Mouse (Mus musculus) myocyte (in vitro differentiated cells): ENCODE measurements around the gene Fam189a2. TPM values are rescaled to one million over a fixed set of nuclear protein-coding genes. Genes with fewer than 3 reads are reported as not detected.

Source experiments
- H3K27me3 ChIP-seq: one replicate; pipeline ENCODE4 v1.6.1; 2011; ENCODE audit not compliant: control insufficient read depth, insufficient read depth, insufficient read length
- H3K36me3 ChIP-seq: one replicate; pipeline ENCODE4 v1.6.1; 2011; ENCODE audit not compliant: control insufficient read depth, insufficient read depth
- H3K4me2 ChIP-seq: one replicate; pipeline ENCODE4 v1.6.1; 2011; ENCODE audit warnings: low read depth, control low read depth
- H3K4me3 ChIP-seq: one replicate; pipeline ENCODE4 v1.5.1; 2011; ENCODE audit warnings: mild to moderate bottlenecking, control low read depth, moderate library complexity
- H3K79me2 ChIP-seq: one replicate; pipeline ENCODE4 v1.6.1; 2011; ENCODE audit not compliant: control insufficient read depth, insufficient read depth
- H3ac ChIP-seq: one replicate; pipeline ENCODE4 v1.6.1; 2011; ENCODE audit not compliant: control insufficient read depth, insufficient read length
- CEBPB ChIP-seq: IDR thresholded peaks from 2 replicates; pipeline ENCODE4 v1.6.1; 2011; ENCODE audit warnings: mild to moderate bottlenecking, moderate library complexity; ENCODE audit not compliant: poor library complexity, insufficient read depth, severe bottlenecking
- E2F4 ChIP-seq: IDR thresholded peaks from one replicate; pipeline ENCODE4 v1.6.1; 2011; ENCODE audit warnings: mild to moderate bottlenecking, control low read depth, moderate library complexity; ENCODE audit not compliant: insufficient read depth
- MAX ChIP-seq: IDR thresholded peaks from one replicate; pipeline ENCODE4 v1.6.1; 2011; ENCODE audit warnings: low read depth, mild to moderate bottlenecking, control low read depth
- MYOD1 ChIP-seq, 3 experiments: IDR thresholded peaks; one replicate each; pipeline ENCODE4 v1.6.1; 2011; ENCODE audit warnings: control low read depth in 2 of 3, low read depth in 2 of 3, mild to moderate bottlenecking in 2 of 3, moderate library complexity in 1 of 3; ENCODE audit not compliant: insufficient read length in 2 of 3, control insufficient read depth in 1 of 3
- MYOG ChIP-seq, 3 experiments: IDR thresholded peaks; one replicate each; pipeline ENCODE4 v1.6.1; 2011; ENCODE audit warnings: control low read depth in 2 of 3, low read depth in 2 of 3, mild to moderate bottlenecking in 2 of 3; ENCODE audit not compliant: insufficient read length in 2 of 3, control insufficient read depth in 1 of 3, insufficient read depth in 1 of 3
- POLR2A ChIP-seq: IDR thresholded peaks from one replicate; pipeline ENCODE4 v1.6.1; 2011; ENCODE audit warnings: low read depth, mild to moderate bottlenecking, control low read depth, moderate library complexity; ENCODE audit not compliant: insufficient read length
- POLR2AphosphoS2 ChIP-seq: IDR thresholded peaks from one replicate; pipeline ENCODE4 v1.6.1; 2011; ENCODE audit warnings: low read depth, control low read depth; ENCODE audit not compliant: insufficient read length
- REST ChIP-seq: IDR thresholded peaks from one replicate; pipeline ENCODE4 v1.6.1; 2011; ENCODE audit warnings: mild to moderate bottlenecking, control low read depth, moderate library complexity; ENCODE audit not compliant: insufficient read depth, insufficient read length
- SRF ChIP-seq: IDR thresholded peaks from one replicate; pipeline ENCODE4 v1.6.1; 2011; ENCODE audit warnings: low read depth; ENCODE audit not compliant: control insufficient read depth, insufficient read length
- TCF12 ChIP-seq: IDR thresholded peaks from one replicate; pipeline ENCODE4 v1.6.1; 2011; ENCODE audit warnings: mild to moderate bottlenecking, control low read depth; ENCODE audit not compliant: poor library complexity, insufficient read depth, severe bottlenecking
- TCF3 ChIP-seq: IDR thresholded peaks from one replicate; pipeline ENCODE4 v1.6.1; 2011; ENCODE audit warnings: low read depth, control low read depth; ENCODE audit not compliant: insufficient read length
- USF1 ChIP-seq: IDR thresholded peaks from one replicate; pipeline ENCODE4 v1.6.1; 2011; ENCODE audit warnings: low read depth, mild to moderate bottlenecking, control low read depth, moderate library complexity
- polyA plus RNA-seq: library from polyadenylated mRNA; unstranded; fragments of >200 nt; fragmentation: generic; extraction: Trizol; gene quantifications from one replicate; pipeline ENCODE4 v1.2.1, GENCODE M21; 2012; ENCODE audit warnings: missing spikeins

The Fam189a2 gene
- polyA plus RNA-seq, 1 experiment: 1.9 TPM

DNA sequence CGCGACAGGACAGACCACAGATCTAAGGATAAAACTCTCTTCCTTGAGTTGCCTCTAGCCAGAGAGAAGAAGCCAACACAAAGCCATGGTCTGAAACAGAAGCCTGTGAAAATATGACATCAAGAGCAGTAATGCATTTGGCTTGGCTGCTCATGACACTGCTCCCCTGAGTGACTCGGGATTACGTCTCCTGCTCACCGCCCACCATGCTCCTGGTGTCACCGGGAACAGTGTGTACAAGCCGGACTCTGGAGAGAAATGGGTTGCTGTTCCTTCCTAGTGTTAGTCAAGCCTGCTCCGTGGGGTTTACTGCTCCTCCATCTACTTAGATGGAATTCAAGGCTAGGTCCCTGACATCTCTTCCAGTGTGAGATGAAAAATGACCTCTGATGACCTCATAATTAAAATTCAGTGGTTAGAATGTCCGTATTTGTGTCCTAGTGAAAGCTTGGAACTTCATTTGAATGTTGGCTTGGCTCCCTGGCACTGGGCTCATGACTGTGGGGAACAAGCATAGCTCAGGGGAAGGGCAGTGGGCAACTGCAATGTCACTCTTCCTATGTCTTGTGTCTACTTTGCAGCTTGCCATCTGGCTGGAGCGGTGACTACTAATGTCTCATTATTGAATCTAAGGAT, 23.7 kb downstream of the Fam189a2 start:
- no peaks in the 10 kb centered on the region for H3K79me2 ChIP-seq
- no peaks in the 10 kb centered on the region for H3K27me3 ChIP-seq
- H3ac ChIP-seq: no peak overlapping the region
- H3K4me3 ChIP-seq: no peak overlapping the region
- TF ChIP-seq POLR2A: no peak
- no peak for TF ChIP-seq CEBPB
- TF ChIP-seq TCF3: no peak
- TF ChIP-seq MYOG (IDR thresholded peaks at IDR 0.05; ENCODE audit: control insufficient read depth in 1 of 3, insufficient read depth in 1 of 3, insufficient read length in 2 of 3, low read depth in 2 of 3): no peak
- H3K36me3 ChIP-seq: no peaks in the 10 kb centered on the region
- peak overlapping the region; percentile 48 for H3K4me2 ChIP-seq

DNA sequence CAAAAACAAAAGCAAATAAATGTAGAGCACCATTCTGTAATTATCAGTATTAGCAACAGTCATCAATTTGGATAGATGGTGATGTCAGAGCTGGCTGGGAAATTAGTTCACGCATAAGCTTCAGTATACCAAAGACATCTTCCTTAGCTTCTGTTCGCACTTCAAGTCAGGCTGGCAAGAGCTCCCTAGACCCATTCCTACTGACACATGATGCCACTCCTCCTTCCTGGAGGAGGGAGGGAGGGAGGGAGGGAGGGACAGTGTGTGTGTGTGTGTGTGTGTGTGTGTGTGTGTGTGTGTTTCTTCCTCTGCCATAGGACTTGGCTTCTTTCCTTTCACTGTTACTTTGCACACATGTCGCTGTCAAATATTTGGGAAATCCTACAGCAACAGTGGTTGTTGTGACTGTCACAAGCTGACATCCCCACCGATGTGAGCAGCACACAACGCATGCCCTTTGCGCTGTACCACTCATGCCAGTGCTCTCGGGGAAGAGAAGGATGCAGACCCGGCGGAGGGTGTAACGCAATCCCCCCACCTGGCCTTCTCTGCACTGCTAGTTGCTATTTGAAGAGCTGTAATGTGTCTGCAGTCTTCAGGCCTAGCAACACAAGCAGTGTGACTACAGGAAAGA, 34.9 kb downstream of the Fam189a2 start:
- H3K27me3 ChIP-seq: no peaks in the 10 kb centered on the region
- H3K79me2 ChIP-seq: no peaks in the 10 kb centered on the region
- no peak overlapping the region for H3K4me2 ChIP-seq
- no peak overlapping the region for H3ac ChIP-seq
- TF ChIP-seq USF1: no peak
- no peak for TF ChIP-seq MYOD1 (IDR thresholded peaks at IDR 0.05; ENCODE audit: control insufficient read depth in 1 of 3, insufficient read length in 2 of 3, low read depth in 2 of 3)
- no peak for TF ChIP-seq CEBPB
- no peak for TF ChIP-seq MYOG (IDR thresholded peaks at IDR 0.05; ENCODE audit: control insufficient read depth in 1 of 3, insufficient read depth in 1 of 3, insufficient read length in 2 of 3, low read depth in 2 of 3)
- no peak for TF ChIP-seq E2F4
- TF ChIP-seq MAX: no peak
- no peak for TF ChIP-seq POLR2AphosphoS2
- TF ChIP-seq REST: no peak
- no peak for TF ChIP-seq TCF12
- TF ChIP-seq TCF3: no peak
- no peak for TF ChIP-seq POLR2A
- no peak for TF ChIP-seq SRF
- no peak overlapping the region for H3K4me3 ChIP-seq
- H3K36me3 ChIP-seq: no peaks in the 10 kb centered on the region

DNA sequence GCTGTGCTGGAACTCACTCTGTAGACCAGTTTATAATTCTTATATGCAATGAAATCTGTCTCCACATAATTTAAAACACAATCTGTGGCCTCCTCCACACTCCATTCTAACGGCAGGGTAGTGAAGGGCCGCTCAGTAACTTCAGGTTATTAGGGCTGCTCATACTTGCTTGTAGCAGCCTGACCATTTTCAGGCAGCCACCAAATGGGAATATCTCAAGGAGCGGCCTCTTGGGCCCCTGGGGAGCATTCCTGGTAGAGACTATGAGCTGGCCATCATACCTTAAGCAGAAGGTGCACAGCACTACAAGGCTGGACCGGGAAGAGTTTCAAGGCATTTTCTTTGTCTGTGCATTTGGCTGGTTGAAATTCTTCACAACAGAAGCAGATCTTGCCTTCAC, 42.7 kb downstream of the Fam189a2 start:
- TF ChIP-seq TCF3 (no peak), POLR2A (no peak), MAX (no peak), REST (no peak), CEBPB (no peak), TCF12 (no peak), POLR2AphosphoS2 (no peak), MYOG (IDR thresholded peaks at IDR 0.05; ENCODE audit: control insufficient read depth in 1 of 3, insufficient read depth in 1 of 3, insufficient read length in 2 of 3, low read depth in 2 of 3) (no peak)
- Histone ChIP-seq H3K4me2 (no peak overlapping the region), H3K27me3 (no peaks in the 10 kb centered on the region), H3K4me3 (no peak overlapping the region), H3K79me2 (no peaks in the 10 kb centered on the region), H3ac (no peak overlapping the region), H3K36me3 (no peaks in the 10 kb centered on the region)

DNA sequence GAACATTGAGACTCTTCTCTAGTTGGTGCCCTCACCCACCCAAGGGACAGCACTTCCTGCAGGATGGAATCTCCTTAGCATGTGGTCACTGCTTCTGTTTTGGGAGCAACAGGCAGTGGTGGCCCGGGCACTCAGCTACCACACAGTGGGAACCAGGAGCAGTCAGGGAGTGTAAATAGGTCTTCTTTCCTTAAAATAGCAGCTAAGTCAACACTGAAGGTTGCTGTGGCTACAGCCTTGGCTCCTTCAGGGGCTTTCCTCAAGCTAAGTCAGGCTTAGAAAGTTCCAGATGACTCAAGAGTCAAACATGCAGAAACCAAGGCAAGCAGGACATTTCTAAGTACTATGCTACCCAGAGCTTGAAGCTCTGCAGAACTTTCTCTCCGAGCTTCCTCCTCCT, 43.5 kb downstream of the Fam189a2 start:
- H3K36me3 ChIP-seq: no peaks in the 10 kb centered on the region
- no peaks in the 10 kb centered on the region for H3K79me2 ChIP-seq
- TF ChIP-seq SRF (no peak), USF1 (no peak), TCF3 (no peak), POLR2AphosphoS2 (no peak), MYOD1 (IDR thresholded peaks at IDR 0.05; ENCODE audit: control insufficient read depth in 1 of 3, insufficient read length in 2 of 3, low read depth in 2 of 3) (no peak), E2F4 (no peak), REST (no peak)
- peak overlapping the region; percentile 16 for H3K4me2 ChIP-seq
- H3ac ChIP-seq: no peak overlapping the region
- no peaks in the 10 kb centered on the region for H3K27me3 ChIP-seq
- no peak overlapping the region for H3K4me3 ChIP-seq

DNA sequence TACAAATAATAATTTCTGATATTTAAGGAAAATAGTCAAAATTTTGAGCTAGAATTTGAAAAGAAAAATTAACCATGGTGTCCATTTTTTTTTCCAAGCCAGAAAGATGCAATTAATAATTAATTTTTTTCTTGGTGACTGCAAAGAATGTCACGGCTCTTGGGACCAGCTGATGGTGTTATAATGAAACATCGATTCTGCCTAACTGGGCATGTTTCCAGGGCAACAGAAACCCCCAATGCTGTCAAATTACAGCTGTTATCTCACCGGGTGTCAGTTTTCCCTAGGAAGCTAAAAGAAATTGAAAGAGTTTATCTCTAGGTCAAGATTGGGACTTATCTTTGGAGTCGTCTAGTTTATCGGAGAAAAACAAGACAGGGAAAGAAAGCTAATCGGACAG, 46.6 kb downstream of the Fam189a2 start:
- no peak for TF ChIP-seq USF1
- TF ChIP-seq POLR2A: no peak
- no peak for TF ChIP-seq MAX
- TF ChIP-seq E2F4: no peak
- Histone ChIP-seq H3ac (no peak overlapping the region), H3K27me3 (no peaks in the 10 kb centered on the region), H3K36me3 (no peaks in the 10 kb centered on the region), H3K79me2 (no peaks in the 10 kb centered on the region), H3K4me3 (no peak overlapping the region), H3K4me2 (no peak overlapping the region)

DNA sequence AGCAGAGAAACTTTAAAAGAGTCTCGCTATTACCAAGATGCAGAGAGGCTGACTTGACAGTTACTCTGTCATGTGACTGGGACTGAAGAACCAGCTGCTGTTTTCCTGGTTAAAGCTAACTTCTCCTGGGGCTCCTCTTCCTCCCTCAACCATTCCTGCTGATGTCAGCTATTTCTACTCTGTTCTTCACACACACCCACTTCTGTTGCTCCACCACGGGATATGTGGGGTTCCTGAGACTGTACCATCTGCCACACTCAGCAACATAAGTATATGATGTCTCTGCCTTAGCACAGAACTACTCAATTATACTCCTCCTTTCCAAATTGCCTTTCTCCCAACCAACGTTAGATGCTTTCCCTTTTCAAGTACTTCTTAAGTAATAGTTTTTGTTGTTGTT, 50.2 kb downstream of the Fam189a2 start:
- Histone ChIP-seq H3K79me2 (no peaks in the 10 kb centered on the region), H3K36me3 (no peaks in the 10 kb centered on the region), H3K4me2 (no peak overlapping the region), H3K27me3 (no peaks in the 10 kb centered on the region), H3K4me3 (no peak overlapping the region), H3ac (no peak overlapping the region)
- no peak for TF ChIP-seq MAX
- TF ChIP-seq MYOG (IDR thresholded peaks at IDR 0.05; ENCODE audit: control insufficient read depth in 1 of 3, insufficient read depth in 1 of 3, insufficient read length in 2 of 3, low read depth in 2 of 3): no peak
- no peak for TF ChIP-seq POLR2A
- TF ChIP-seq SRF: no peak
- no peak for TF ChIP-seq TCF12
- TF ChIP-seq MYOD1 (IDR thresholded peaks at IDR 0.05; ENCODE audit: control insufficient read depth in 1 of 3, insufficient read length in 2 of 3, low read depth in 2 of 3): no peak
- no peak for TF ChIP-seq E2F4
- TF ChIP-seq USF1: no peak
- TF ChIP-seq CEBPB: no peak
- TF ChIP-seq REST: no peak
- TF ChIP-seq POLR2AphosphoS2: no peak
- no peak for TF ChIP-seq TCF3
